Mouse (Mus musculus) embryonic facial prominence, embryonic 12.5 days (tissue): ENCODE data around the gene Bbof1. TPM values are rescaled to one million over a fixed set of nuclear protein-coding genes. Genes with fewer than 3 reads are reported as not detected.

Source experiments
- ATAC-seq: fragments of 200-750 bp; cut with Nextera tagmentation; 2 replicates; pipeline ENCODE4 v1.8.0; 2017; ENCODE audit not compliant: insufficient number of reproducible peaks, insufficient read depth, low FRiP score, low TSS enrichment
- H3K27ac ChIP-seq: fragments of 300-500 bp; sonication (generic); 2 replicates; pipeline ENCODE4 v1.5.1; 2016; ENCODE audit warnings: mild to moderate bottlenecking
- H3K27me3 ChIP-seq: fragments of 300-500 bp; sonication (generic); 2 replicates; pipeline ENCODE4 v1.6.1; 2016; ENCODE audit warnings: mild to moderate bottlenecking, moderate library complexity
- H3K36me3 ChIP-seq: fragments of 300-500 bp; sonication (generic); 2 replicates; pipeline ENCODE4 v1.6.1; 2016; ENCODE audit warnings: mild to moderate bottlenecking
- H3K4me1 ChIP-seq: fragments of 300-500 bp; sonication (generic); 2 replicates; pipeline ENCODE4 v1.6.1; 2016
- H3K4me2 ChIP-seq: fragments of 300-500 bp; sonication (generic); replicated peaks from 2 replicates; pipeline ENCODE4 v1.6.1; 2016; ENCODE audit warnings: mild to moderate bottlenecking, moderate library complexity
- H3K4me3 ChIP-seq: fragments of 300-500 bp; sonication (generic); 2 replicates; pipeline ENCODE4 v1.5.1; 2016; ENCODE audit warnings: mild to moderate bottlenecking
- H3K9ac ChIP-seq: fragments of 300-500 bp; sonication (generic); 2 replicates; pipeline ENCODE4 v1.6.1; 2016; ENCODE audit warnings: mild to moderate bottlenecking, moderate library complexity
- H3K9me3 ChIP-seq: fragments of 300-500 bp; sonication (generic); 2 replicates; pipeline ENCODE4 v1.6.1; 2016; ENCODE audit warnings: mild to moderate bottlenecking, moderate library complexity
- WGBS: fragments of 180-500 bp; shearing (Covaris S2); methylation state at CpG from one replicate; pipeline ENCODE4 v1.1.7; 2016; 5-methylcytosine and 5-hydroxymethylcytosine counted together
- polyA plus RNA-seq: library from polyadenylated mRNA; unstranded; fragments of >200 nt; fragmentation: Nextera tagmentation; extraction: Ambion mirVana; gene quantifications from 2 replicates; pipeline ENCODE4 v1.2.1, GENCODE M21; 2016

The Bbof1 gene
- polyA plus RNA-seq, 1 experiment from 2014 or later, result 2.3 TPM

DNA sequence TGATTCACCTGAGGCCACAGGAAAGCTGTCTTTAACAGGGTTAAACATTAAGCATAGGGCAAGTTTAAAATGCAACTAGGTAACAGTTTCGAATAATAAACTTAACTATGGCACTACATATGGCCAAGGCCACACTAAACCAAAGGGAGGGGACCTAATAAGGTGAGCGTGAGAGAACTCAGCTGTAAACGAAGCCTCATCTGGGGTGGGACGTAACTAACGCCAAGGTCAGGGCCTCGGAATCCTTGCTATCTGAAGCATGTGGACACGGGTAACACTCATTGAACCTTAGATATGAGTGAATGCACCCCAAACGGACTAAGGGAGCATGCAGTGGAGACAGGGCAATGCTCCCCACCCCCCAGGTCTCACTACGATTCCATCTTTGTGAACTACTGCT lies 5.9 kb upstream of the Bbof1 start:
- WGBS, result 77% methylated on average over 9 of the region's 9 CpGs
- Histone ChIP-seq H3K4me2 (no peak overlapping the region), H3K36me3 (no peaks in the 10 kb centered on the region), H3K9me3 (no peaks in the 10 kb centered on the region), H3K27me3 (no peaks in the 10 kb centered on the region), H3K9ac (no peak overlapping the region), H3K4me3 (no peak overlapping the region), H3K27ac (no peak overlapping the region), H3K4me1 (0 out of 2 replicates have a peak, but pooled peaks cover 3% of the 10 kb centered on the region)
- ATAC-seq, result no peak

DNA sequence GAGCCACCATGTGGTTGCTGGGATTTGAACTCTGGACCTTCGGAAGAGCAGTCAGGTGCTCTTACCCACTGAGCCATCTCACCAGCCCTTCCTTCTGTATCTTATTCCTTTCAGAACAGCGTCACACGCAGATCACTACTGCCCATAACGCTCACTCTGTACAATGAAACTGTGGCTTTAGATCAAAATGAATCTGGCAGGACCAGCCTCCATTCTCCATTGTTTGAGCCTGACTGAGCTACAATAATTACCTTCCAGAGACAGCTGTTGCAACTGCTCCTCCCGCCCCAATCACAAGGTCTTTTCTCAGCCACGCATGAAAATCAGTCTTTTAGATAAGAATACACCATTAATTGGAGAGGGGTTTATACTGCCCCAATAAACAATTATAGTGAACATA lies 4.3 kb upstream of the Bbof1 start:
- Histone ChIP-seq H3K4me2 (no peak overlapping the region), H3K9ac (no peak overlapping the region), H3K4me3 (no peak overlapping the region), H3K27me3 (no peaks in the 10 kb centered on the region), H3K4me1 (0 out of 2 replicates have a peak, but pooled peaks cover 3% of the 10 kb centered on the region), H3K36me3 (no peaks in the 10 kb centered on the region), H3K9me3 (no peaks in the 10 kb centered on the region), H3K27ac (no peak overlapping the region)
- 85% methylated on average over 6 of the region's 6 CpGs for WGBS
- no peak for ATAC-seq

DNA sequence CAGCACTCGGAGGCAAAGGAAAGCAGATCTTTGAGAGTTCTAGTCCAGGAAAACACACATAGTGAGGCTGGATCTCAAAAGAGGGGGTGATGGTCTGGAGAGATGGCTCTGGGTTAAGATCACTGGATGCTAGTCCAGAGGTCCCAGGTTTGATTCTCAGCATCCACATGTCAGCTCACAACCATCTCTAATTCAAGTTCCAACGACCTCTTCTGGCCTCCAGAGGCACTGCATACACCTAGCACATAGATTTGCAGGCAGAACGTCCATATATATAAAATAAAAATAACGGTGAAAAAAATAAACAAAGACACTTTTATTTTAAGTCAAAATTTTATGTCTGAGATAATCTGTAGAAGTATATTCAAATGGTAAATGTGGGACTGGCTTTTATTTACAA lies 1.6 kb upstream of the Bbof1 start:
- H3K9ac ChIP-seq, result no peak overlapping the region
- ATAC-seq, result no peak
- H3K4me2 ChIP-seq, result no peak overlapping the region
- 58% methylated on average over 4 of the region's 4 CpGs for WGBS
- H3K36me3 ChIP-seq, result no peaks in the 10 kb centered on the region
- no peaks in the 10 kb centered on the region for H3K27me3 ChIP-seq
- no peak overlapping the region for H3K27ac ChIP-seq
- 0 out of 2 replicates have a peak, but pooled peaks cover 3% of the 10 kb centered on the region for H3K4me1 ChIP-seq
- no peak overlapping the region for H3K4me3 ChIP-seq
- no peaks in the 10 kb centered on the region for H3K9me3 ChIP-seq

DNA sequence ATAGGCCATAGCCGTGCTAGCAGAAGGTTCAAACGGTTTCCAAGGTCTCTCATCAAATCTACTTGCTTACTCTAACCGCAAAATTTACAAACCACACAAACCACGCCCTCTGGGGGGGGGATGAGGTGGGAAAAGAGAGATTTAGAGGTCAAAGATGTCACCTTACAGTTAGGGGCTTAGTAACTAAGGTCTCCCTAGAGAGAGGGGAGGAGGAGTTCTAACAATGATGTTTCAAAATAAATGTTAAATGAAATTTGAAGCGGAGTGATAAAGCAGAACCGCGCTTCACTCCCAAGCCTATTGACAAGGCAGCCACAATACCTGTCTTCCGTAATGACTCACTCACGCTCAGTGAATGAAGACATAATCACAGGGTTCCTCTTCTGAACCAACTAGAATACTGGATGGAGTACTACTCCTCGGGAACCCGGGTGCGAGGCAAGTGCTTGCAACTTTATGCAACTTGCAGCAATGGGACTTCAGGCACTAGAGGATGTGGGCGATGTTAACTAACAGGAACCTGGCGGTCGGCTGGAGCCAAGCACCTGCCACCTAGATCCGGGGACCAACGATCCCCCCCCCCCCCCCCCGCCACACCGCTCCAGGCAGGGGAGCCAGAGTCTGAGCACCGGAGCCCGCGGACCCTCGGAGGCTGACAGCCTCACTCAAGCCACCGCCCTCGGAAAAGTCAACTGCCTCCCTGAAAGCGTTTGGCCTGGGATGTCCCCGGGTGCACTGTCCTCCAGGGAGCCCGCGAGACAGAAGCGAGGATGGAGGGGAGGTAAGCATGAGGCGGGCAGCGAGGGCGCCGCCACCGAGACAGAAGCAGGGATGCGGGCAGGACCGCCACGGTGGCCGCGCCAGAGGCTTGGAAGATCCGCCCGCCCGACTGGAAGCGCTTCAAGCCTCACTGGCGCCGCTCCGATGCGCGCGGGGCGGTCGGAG lies 725 bp upstream of the Bbof1 start:
- peak overlapping the region; percentile 83 for H3K9ac ChIP-seq
- ATAC-seq, result peak; percentile 43; the same call in 1 of the 2 replicates
- H3K4me1 ChIP-seq, result 0 out of 2 replicates have a peak, but pooled peaks cover 3% of the 10 kb centered on the region
- no peaks in the 10 kb centered on the region for H3K27me3 ChIP-seq
- H3K4me2 ChIP-seq, result peak overlapping the region; percentile 95
- no peaks in the 10 kb centered on the region for H3K9me3 ChIP-seq
- peak overlapping the region; percentile 77 for H3K27ac ChIP-seq
- 2% methylated on average over 36 of the region's 52 CpGs for WGBS
- peak overlapping the region; percentile 70 for H3K4me3 ChIP-seq
- H3K36me3 ChIP-seq, result no peaks in the 10 kb centered on the region

DNA sequence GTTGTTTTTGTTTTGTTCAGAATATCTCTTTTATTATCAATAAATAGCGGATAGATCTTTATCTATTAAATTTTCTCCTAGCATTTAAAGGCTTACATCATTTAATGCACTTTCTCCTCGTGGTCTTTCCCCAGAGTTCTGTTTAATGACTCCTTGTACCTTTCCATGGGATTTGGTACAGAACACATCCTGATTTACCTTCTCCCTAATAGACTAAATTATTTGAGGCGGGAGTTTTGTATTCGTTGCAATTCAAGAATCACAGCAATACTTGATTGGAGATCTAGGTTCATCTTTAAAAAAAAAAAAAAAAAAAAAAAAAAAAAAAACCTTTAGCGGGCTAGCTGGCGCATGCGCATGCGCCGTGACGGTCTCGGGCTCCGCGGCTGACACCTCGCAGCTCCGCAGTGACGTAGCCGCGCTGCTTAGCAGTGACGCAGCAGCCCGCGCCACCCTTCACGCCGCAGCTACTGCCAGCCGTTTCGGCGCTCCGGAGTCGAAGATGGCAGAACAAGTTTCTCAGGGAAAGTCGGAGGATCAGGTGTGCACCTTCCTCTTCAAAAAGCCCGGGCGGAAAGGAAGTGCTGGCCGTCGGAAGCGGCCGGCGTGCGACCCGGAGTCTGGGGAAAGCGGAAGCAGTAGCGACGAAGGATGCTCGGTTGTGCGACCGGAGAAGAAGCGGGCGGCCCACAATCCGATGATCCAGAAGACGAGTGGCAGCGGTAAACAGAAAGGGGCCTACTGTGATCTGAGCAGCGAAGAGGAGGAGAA lies 8.1 kb downstream of the Bbof1 start, which contains the start of gene Rnf113a2:
Gene Rnf113a2 (plus strand): TSS at position 363 of the 771 bp plus-strand sequence.
- no peak for ATAC-seq
- 0 out of 2 replicates have a peak within 1 kb of the TSS, but pooled peaks have one; percentile 24 for H3K27ac ChIP-seq
- peak within 1 kb of the TSS; percentile 47 for H3K4me3 ChIP-seq
- 3% methylated on average over 50 of the region's 50 CpGs for WGBS
- H3K4me2 ChIP-seq, result peak within 1 kb of the TSS; percentile 60
- H3K36me3 ChIP-seq, result no peaks in the 10 kb centered on the region
- H3K9ac ChIP-seq, result peak within 1 kb of the TSS; percentile 56
- no peaks in the 10 kb centered on the region for H3K4me1 ChIP-seq
- H3K9me3 ChIP-seq, result no peaks in the 10 kb centered on the region
- H3K27me3 ChIP-seq, result no peaks in the 10 kb centered on the region; the same call in 1 of the 2 replicates

DNA sequence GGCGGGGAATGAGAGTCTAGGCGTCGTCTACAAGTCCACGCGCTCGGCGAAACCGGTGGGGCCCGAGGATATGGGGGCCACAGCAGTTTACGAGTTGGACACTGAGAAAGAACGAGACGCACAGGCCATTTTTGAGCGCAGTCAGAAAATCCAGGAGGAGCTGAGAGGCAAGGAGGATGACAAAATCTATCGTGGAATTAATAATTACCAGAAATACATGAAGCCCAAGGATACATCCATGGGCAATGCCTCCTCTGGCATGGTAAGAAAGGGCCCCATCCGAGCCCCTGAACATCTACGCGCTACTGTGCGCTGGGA lies 8.7 kb downstream of the Bbof1 start:
- no peaks in the 10 kb centered on the region; the same call in 1 of the 2 replicates for H3K27me3 ChIP-seq
- 0 out of 2 replicates have a peak overlapping the region, but pooled peaks have one; percentile 24 for H3K27ac ChIP-seq
- H3K4me3 ChIP-seq, result peak overlapping the region; percentile 47
- no peak for ATAC-seq
- peak overlapping the region; percentile 56 for H3K9ac ChIP-seq
- H3K4me1 ChIP-seq, result no peaks in the 10 kb centered on the region
- WGBS, result 35% methylated on average over 18 of the region's 18 CpGs
- peak overlapping the region; percentile 60 for H3K4me2 ChIP-seq
- no peaks in the 10 kb centered on the region for H3K9me3 ChIP-seq
- H3K36me3 ChIP-seq, result no peaks in the 10 kb centered on the region

DNA sequence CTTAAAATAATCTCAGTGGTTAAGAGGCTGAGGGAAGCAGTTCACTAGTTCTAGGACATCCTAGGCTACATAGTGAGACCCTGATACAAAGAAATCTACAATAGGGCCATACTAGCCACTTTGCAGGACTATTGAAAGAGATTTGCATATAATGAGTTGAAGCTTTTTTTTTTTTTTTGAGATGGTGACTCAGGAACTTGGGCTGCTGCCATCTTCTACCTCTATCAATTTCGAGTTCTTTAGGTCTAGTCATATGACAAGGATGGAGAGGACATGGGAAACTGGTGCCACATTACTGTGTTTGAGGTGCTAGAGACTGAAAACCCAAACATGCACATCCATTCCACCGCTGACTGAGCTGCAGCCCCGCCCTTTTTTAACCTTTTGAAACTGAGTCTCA lies 15.1 kb downstream of the Bbof1 start:
- H3K9ac ChIP-seq, result no peak overlapping the region
- H3K4me2 ChIP-seq, result no peak overlapping the region
- H3K4me3 ChIP-seq, result no peak overlapping the region
- no peaks in the 10 kb centered on the region for H3K36me3 ChIP-seq
- no peaks in the 10 kb centered on the region for H3K9me3 ChIP-seq
- H3K4me1 ChIP-seq, result no peaks in the 10 kb centered on the region
- H3K27ac ChIP-seq, result no peak overlapping the region
- WGBS, result 58% methylated on average over 3 of the region's 3 CpGs
- ATAC-seq, result no peak
- no peaks in the 10 kb centered on the region; the same call in 1 of the 2 replicates for H3K27me3 ChIP-seq

DNA sequence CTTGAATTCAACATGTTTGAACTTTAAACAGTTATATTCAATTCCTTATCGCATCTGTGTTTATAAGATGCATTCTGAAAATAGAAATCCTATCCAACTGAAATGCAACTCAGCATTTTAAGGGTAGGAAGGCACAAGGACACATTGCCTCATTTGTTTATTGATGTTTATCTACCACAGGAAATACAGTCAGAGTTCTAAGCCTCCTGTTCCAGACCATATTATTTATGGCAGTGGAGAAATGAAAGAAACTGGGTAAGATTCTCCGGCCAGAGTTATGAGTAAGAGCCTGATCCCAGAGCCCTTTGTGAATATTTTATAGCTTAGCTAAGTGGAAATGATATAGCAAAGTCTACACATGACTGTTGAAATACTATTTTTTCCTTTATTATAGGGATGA lies 21.0 kb downstream of the Bbof1 start:
- no peaks in the 10 kb centered on the region for H3K9me3 ChIP-seq
- H3K4me1 ChIP-seq, result no peaks in the 10 kb centered on the region
- H3K27me3 ChIP-seq, result no peaks in the 10 kb centered on the region
- ATAC-seq, result no peak
- H3K36me3 ChIP-seq, result 0 out of 2 replicates have a peak, but pooled peaks cover 9% of the 10 kb centered on the region
- WGBS, result 89% methylated on average over 2 of the region's 2 CpGs
- no peak overlapping the region for H3K9ac ChIP-seq
- H3K4me3 ChIP-seq, result no peak overlapping the region
- no peak overlapping the region for H3K27ac ChIP-seq
- H3K4me2 ChIP-seq, result no peak overlapping the region

DNA sequence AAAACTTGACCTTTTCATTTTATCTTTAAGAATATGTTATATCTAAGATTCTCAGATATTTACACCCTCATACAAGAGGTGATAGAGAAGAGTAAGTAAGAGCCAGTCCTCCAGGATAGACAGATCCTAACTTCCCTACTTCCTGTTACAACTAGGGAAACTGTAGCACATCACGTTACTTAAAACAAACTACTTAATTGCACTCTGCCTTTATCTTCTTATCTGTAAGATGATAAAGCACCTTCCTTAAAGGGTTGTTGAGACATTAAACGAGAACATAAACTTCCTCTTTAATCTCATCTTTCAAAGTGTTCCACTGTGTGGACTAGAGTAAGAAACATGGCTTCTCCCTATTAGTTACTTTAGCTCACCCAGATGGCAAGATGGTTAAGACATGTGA lies 29.8 kb downstream of the Bbof1 start:
- 67% methylated on average over 2 of the region's 2 CpGs for WGBS
- Histone ChIP-seq H3K4me3 (no peak overlapping the region), H3K9ac (no peak overlapping the region), H3K9me3 (no peaks in the 10 kb centered on the region), H3K4me1 (no peaks in the 10 kb centered on the region), H3K27ac (no peak overlapping the region), H3K4me2 (no peak overlapping the region), H3K27me3 (no peaks in the 10 kb centered on the region), H3K36me3 (no peaks in the 10 kb centered on the region)
- ATAC-seq, result no peak

DNA sequence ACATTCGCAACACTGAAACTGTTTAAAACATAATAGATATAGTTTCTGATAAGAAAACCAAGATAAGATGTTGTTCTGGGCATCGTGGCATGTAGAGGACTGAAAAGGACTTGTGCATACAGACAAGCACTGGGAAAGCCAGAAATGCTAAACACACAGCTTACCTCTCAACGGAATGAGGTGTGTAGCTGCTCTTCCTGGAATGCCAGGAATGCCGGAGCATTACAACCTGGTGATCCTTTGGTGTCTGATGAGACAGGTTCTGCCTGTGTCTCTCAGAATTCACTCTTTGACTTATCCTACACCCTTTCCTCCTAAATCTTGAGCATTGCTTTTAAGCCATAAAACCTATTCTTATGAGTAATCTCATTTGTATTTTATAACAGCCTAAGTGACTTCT lies 33.7 kb downstream of the Bbof1 start:
- no peaks in the 10 kb centered on the region for H3K36me3 ChIP-seq
- no peak overlapping the region for H3K4me3 ChIP-seq
- WGBS, result 68% methylated on average over 4 of the region's 4 CpGs
- H3K27ac ChIP-seq, result no peak overlapping the region
- no peak overlapping the region for H3K4me2 ChIP-seq
- H3K27me3 ChIP-seq, result 0 out of 2 replicates have a peak, but pooled peaks cover 3% of the 10 kb centered on the region
- H3K4me1 ChIP-seq, result no peaks in the 10 kb centered on the region
- no peaks in the 10 kb centered on the region for H3K9me3 ChIP-seq
- no peak overlapping the region for H3K9ac ChIP-seq
- no peak for ATAC-seq

DNA sequence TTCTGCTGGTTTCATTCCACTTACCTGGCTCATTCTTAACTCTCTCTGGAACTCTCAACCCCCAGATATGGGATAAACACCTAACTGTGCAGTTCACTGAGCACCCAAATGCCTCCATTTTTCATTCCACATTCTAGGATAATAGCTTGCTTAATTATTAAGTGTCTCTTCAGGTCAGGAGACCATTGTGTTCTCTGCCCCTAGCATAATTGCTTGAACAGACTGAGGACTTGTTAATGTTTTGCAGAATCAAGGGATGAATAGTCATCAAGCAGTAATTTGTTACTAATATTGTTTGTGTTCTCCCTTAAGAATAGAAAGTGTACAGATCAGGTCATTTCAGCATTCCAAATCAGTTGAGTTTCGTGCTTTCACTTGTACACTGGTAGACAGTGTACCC lies 38.5 kb downstream of the Bbof1 start:
- Histone ChIP-seq H3K4me3 (no peak overlapping the region), H3K27me3 (0 out of 2 replicates have a peak, but pooled peaks cover 3% of the 10 kb centered on the region), H3K9ac (no peak overlapping the region), H3K36me3 (no peaks in the 10 kb centered on the region), H3K4me1 (peaks cover 14% of the 10 kb centered on the region), H3K9me3 (no peaks in the 10 kb centered on the region), H3K27ac (no peak overlapping the region), H3K4me2 (no peak overlapping the region)
- ATAC-seq, result no peak
- WGBS, result 79% methylated on average over 1 of the region's 1 CpGs
